Mouse (Mus musculus): ENCODE results near the gene Vps13a.

GRCm38 (mm10) chr19:16802707-16803106, 22.0 kb upstream of the Vps13a start:
- TF ChIP-seq POLR2A (IDR thresholded peaks at IDR 0.05; ENCODE audit: low read depth, low read length): no peak
- TF ChIP-seq CTCF (IDR thresholded peaks at IDR 0.05; ENCODE audit: extremely low read depth, insufficient read depth, insufficient read length, insufficient replicate concordance): no peak

Measured in spleen, adult 2 months (tissue).